Mouse (Mus musculus): ENCODE data around the gene Plxna1. TPM values are rescaled to one million over a fixed set of nuclear protein-coding genes. Genes with fewer than 3 reads are reported as not detected.

The Plxna1 gene
- total RNA-seq, 2 experiments from 2014 or later = 159 to 169 TPM

- no peak for DNase-seq (ENCODE audit: low spot score in 2 of 2)
Measured at GRCm38 (mm10) chr6:89285116-89285515, 77.3 kb downstream of the Plxna1 start.

GRCm38 (mm10) chr6:89283095-89283494, 79.3 kb downstream of the Plxna1 start:
- no peak for DNase-seq (ENCODE audit: low spot score in 2 of 2)

GRCm38 (mm10) chr6:89282626-89283025, 79.8 kb downstream of the Plxna1 start:
- no peak for DNase-seq (ENCODE audit: low spot score in 2 of 2)

GRCm38 (mm10) chr6:89281492-89282332, 80.7 kb downstream of the Plxna1 start:
- DNase-seq (ENCODE audit: low spot score in 2 of 2) = no peak

DNA sequence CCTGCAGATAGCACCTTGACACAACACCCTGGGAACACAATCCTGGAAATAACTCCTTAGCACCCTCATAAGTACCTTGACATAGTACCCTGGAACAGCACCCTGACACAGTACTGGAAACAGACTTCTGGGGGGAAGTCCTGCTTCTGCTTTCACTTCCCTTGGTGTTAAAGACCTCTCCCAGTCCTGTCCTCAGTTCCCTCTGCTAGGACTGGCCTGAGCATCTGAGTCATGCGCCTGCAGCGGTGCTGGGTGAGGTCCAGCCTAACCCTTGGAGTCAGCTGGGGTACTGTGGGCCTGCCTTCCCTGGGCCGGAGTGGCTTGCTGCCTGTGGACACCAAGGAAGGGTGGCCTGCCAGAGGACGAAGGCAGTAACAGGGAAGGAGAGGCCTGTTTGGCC, 81.9 kb downstream of the Plxna1 start:
- DNase-seq (ENCODE audit: low spot score in 2 of 2) = no peak

DNA sequence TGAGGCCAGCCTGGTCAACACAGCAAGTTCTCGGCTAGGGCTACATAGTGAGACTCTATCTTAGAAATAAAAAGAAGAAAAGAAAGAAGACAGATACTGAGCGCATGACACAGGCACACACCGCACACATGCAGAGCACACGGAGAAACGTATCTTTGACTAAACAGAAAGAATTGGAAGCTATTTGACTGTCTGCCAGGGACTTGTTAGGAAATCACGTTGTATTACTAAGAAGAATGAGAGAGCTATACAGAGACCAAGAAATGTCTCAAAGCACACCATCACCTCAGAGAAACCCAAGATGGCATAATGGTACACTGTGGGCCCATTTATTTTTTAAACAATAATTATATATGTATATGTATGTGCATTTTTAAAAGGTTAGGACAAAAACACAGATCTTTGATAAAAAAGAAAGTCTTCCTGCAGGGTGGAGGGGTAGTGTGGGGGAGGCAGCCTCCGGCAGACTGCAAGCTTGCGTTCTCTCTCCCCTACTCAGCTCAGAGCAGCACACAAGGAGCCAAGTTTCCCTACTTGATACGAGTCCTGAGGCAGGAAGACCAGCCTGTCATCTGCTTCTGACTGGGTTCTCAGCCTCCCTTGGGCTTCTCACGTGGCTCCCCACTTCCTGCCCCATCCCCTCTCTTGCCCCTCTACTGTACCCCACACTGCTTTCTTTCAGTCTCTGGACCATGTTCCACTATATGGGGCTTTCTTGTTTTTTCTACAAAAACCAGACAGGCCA, 90.5 kb downstream of the Plxna1 start:
- no peak for DNase-seq (ENCODE audit: low spot score in 2 of 2)

GRCm38 (mm10) chr6:89267181-89267580, 95.2 kb downstream of the Plxna1 start:
- DNase-seq (ENCODE audit: low spot score in 2 of 2) = no peak

Other genes starting within 250 kb of the Plxna1 start
- gene Chchd6, start 233.0 kb upstream of the Plxna1 start, total RNA-seq (2021) = 10 to 100 TPM; 73.8 to 89.8 TPM

Data from layer of hippocampus, postnatal 10 days (tissue).